Mouse (Mus musculus) hematopoietic stem cell, adult 5-6 weeks (primary cell): Measurements from ENCODE around the gene Snd1. TPM values are rescaled to one million over a fixed set of nuclear protein-coding genes. Genes with fewer than 3 reads are reported as not detected.
"Not testable (repeated sequence)": the region's sequence is repeated elsewhere in the genome, so short reads cannot be mapped to it uniquely, and the experiment has no call there.

ENCODE experiments used
- ATAC-seq, 2 experiments: fragments of 125-278 bp in 1 of 2; replicated peaks in 1 of 2; 2 replicates each; pipeline ENCODE4 v1.8.0; 2016 to 2017; ENCODE audit warnings: inconsistent platforms in 2 of 2, mild to moderate bottlenecking in 2 of 2, moderate number of reproducible peaks in 2 of 2, low read depth in 1 of 2, moderate TSS enrichment in 1 of 2; ENCODE audit not compliant: low FRiP score in 2 of 2, poor library complexity in 2 of 2, severe bottlenecking in 2 of 2, insufficient read depth in 1 of 2, low TSS enrichment in 1 of 2
- total RNA-seq: library from RNA; stranded (forward); fragments of 172-1452, 232-1000 nt; gene quantifications from 2 replicates; pipeline ENCODE4 v1.2.3, GENCODE M21; 2017

Gene Snd1
- total RNA-seq, 1 experiment from 2014 or later = 229 TPM

GRCm38 (mm10) chr6:28519426-28519825 lies 44.5 kb downstream of the Snd1 start:
- no peak for ATAC-seq

- not testable (repeated sequence) for ATAC-seq
Measured at GRCm38 (mm10) chr6:28520787-28521186, 45.8 kb downstream of the Snd1 start.

- ATAC-seq = no peak
Measured at GRCm38 (mm10) chr6:28521416-28521815, 46.5 kb downstream of the Snd1 start.

GRCm38 (mm10) chr6:28525589-28525988 lies 50.6 kb downstream of the Snd1 start:
- no peak for ATAC-seq

- ATAC-seq = no peak
Measured at GRCm38 (mm10) chr6:28527459-28527858, 52.5 kb downstream of the Snd1 start.

GRCm38 (mm10) chr6:28528208-28528607 lies 53.3 kb downstream of the Snd1 start:
- ATAC-seq = no peak

GRCm38 (mm10) chr6:28536464-28536863 lies 61.5 kb downstream of the Snd1 start:
- no peak for ATAC-seq

- ATAC-seq = no peak
Measured at GRCm38 (mm10) chr6:28537851-28538527, 63.0 kb downstream of the Snd1 start.

- no peak for ATAC-seq
Measured at GRCm38 (mm10) chr6:28542298-28542701, 67.4 kb downstream of the Snd1 start.

- no peak for ATAC-seq
Measured at GRCm38 (mm10) chr6:28546943-28547342, 72.0 kb downstream of the Snd1 start.

- no peak for ATAC-seq
Measured at GRCm38 (mm10) chr6:28549374-28549773, 74.4 kb downstream of the Snd1 start.

GRCm38 (mm10) chr6:28550255-28551004 lies 75.5 kb downstream of the Snd1 start:
- no peak for ATAC-seq

- ATAC-seq = no peak
Measured at GRCm38 (mm10) chr6:28554470-28554869, 79.5 kb downstream of the Snd1 start.

- no peak for ATAC-seq
Measured at GRCm38 (mm10) chr6:28555002-28555401, 80.1 kb downstream of the Snd1 start.

GRCm38 (mm10) chr6:28555428-28555827 lies 80.5 kb downstream of the Snd1 start:
- ATAC-seq = no peak

GRCm38 (mm10) chr6:28557728-28558127 lies 82.8 kb downstream of the Snd1 start:
- no peak for ATAC-seq

- no peak for ATAC-seq
Measured at GRCm38 (mm10) chr6:28559419-28559818, 84.5 kb downstream of the Snd1 start.

GRCm38 (mm10) chr6:28561291-28561995 lies 86.5 kb downstream of the Snd1 start:
- ATAC-seq = no peak
